Mouse (Mus musculus) stomach, postnatal 0 days (tissue): Measurements from ENCODE around the gene Mpped1. TPM values are rescaled to one million over a fixed set of nuclear protein-coding genes. Genes with fewer than 3 reads are reported as not detected.

ENCODE experiments used
- ATAC-seq: fragments of 200-750 bp; cut with Nextera tagmentation; 2 replicates; pipeline ENCODE4 v1.8.0; 2017; ENCODE audit not compliant: low FRiP score, low TSS enrichment
- DNase-seq: peaks from one replicate; pipeline ENCODE4 v3.0.0-alpha.2; 2016; ENCODE audit warnings: low spot score
- H3K27ac ChIP-seq: fragments of 300-500 bp; sonication (generic); replicated peaks from 2 replicates; pipeline ENCODE4 v1.5.1; 2014; ENCODE audit warnings: mild to moderate bottlenecking, control low read depth
- H3K27me3 ChIP-seq: fragments of 300-500 bp; sonication (generic); 2 replicates; pipeline ENCODE4 v1.6.1; 2014; ENCODE audit warnings: low read length; ENCODE audit not compliant: control insufficient read depth, insufficient read depth
- H3K36me3 ChIP-seq: fragments of 300-500 bp; sonication (generic); 2 replicates; pipeline ENCODE4 v1.6.1; 2014; ENCODE audit warnings: low read length, mixed read lengths; ENCODE audit not compliant: control insufficient read depth, insufficient read depth
- H3K4me1 ChIP-seq: fragments of 300-500 bp; sonication (generic); replicated peaks from 2 replicates; pipeline ENCODE4 v1.6.1; 2014; ENCODE audit warnings: antibody characterized with exemption; ENCODE audit not compliant: control insufficient read depth, insufficient read depth
- H3K4me2 ChIP-seq: fragments of 300-500 bp; sonication (generic); replicated peaks from 2 replicates; pipeline ENCODE4 v1.6.1; 2014; ENCODE audit warnings: low read depth, mild to moderate bottlenecking, control low read depth, moderate library complexity
- H3K4me3 ChIP-seq: fragments of 300-500 bp; sonication (generic); 2 replicates; pipeline ENCODE4 v1.5.1; 2014; ENCODE audit warnings: low read depth, low read length, control low read depth
- H3K9ac ChIP-seq: fragments of 300-500 bp; sonication (generic); 2 replicates; pipeline ENCODE4 v1.6.1; 2014; ENCODE audit warnings: mild to moderate bottlenecking, low read length, control low read depth, mixed read lengths
- H3K9me3 ChIP-seq: fragments of 300-500 bp; sonication (generic); 2 replicates; pipeline ENCODE4 v1.6.1; 2016; ENCODE audit warnings: low read length; ENCODE audit not compliant: control insufficient read depth
- CTCF ChIP-seq: IDR thresholded peaks from 2 replicates; pipeline ENCODE4 v1.5.1; 2016; ENCODE audit warnings: antibody characterized with exemption, low read depth, mild to moderate bottlenecking, moderate library complexity
- EP300 ChIP-seq: optimal IDR thresholded peaks from 2 replicates; pipeline ENCODE3; 2016; ENCODE audit warnings: antibody characterized with exemption
- WGBS: fragments of 180-500 bp; shearing (Covaris S2); extraction: QIAGEN DNeasy Blood & Tissue Kit; methylation state at CpG from one replicate; pipeline ENCODE4 v1.1.7; 2014; 5-methylcytosine and 5-hydroxymethylcytosine counted together
- polyA plus RNA-seq: library from polyadenylated mRNA; unstranded; fragments of >200 nt; fragmentation: Nextera tagmentation; extraction: Ambion mirVana; gene quantifications from 2 replicates; pipeline ENCODE4 v1.2.1, GENCODE M21; 2015

Mpped1 gene
- polyA plus RNA-seq, result 0.08 and 0.10 TPM in 2 replicates

GRCm38 (mm10) chr15:83779387-83779786 is at the start of gene Mpped1:
TSS of gene Mpped1 (plus strand) at chr15:83779467.
- DNase-seq (no peak), ATAC-seq (peak; percentile 49; the same call in 1 of the 2 replicates)
- Histone ChIP-seq H3K9ac (peak within 1 kb of the TSS; percentile 23; the same call in 1 of the 2 replicates), H3K36me3 (no peaks in the 10 kb centered on the region), H3K4me2 (peak within 1 kb of the TSS; percentile 57), H3K4me3 (peak within 1 kb of the TSS; percentile 39), H3K27me3 (peaks cover 7% of the 10 kb centered on the region; the same call in 1 of the 2 replicates), H3K9me3 (no peaks in the 10 kb centered on the region), H3K27ac (no peak within 1 kb of the TSS), H3K4me1 (no peaks in the 10 kb centered on the region)
- TF ChIP-seq EP300 (no peak), CTCF (no peak)
- WGBS, result 4% methylated on average over 25 of the region's 37 CpGs

GRCm38 (mm10) chr15:83740676-83741422 is 38.4 kb upstream of the Mpped1 start:
- WGBS, result 21% methylated on average over 21 of the region's 21 CpGs
- no peaks in the 10 kb centered on the region for H3K9me3 ChIP-seq
- DNase-seq (no peak), ATAC-seq (no peak)
- peak overlapping the region; percentile 6; the same call in 1 of the 2 replicates for H3K4me2 ChIP-seq
- no peak for TF ChIP-seq EP300
- no peaks in the 10 kb centered on the region for H3K4me1 ChIP-seq
- H3K4me3 ChIP-seq, result no peak overlapping the region
- no peak overlapping the region for H3K27ac ChIP-seq
- H3K36me3 ChIP-seq, result no peaks in the 10 kb centered on the region
- H3K9ac ChIP-seq, result no peak overlapping the region
- H3K27me3 ChIP-seq, result no peaks in the 10 kb centered on the region

DNA sequence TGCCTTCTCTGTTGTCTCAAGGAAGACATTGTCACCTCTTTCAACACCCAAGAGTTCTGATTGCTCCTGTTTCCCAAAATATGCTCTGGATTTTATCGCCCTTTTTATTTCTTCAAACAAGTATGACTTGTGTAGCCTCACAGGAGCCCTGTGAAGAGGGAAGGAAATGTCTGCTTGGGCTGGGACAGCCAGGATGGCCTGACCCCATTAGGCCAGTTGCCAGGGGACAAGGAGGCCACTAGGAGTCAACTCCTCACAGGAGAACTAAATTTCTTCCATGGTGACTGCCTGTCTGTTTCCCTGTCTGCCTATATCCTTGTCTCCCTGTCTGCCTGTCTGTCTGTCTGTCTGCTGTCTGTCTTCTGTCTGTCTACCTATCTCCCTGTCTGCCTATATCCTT is 37.2 kb upstream of the Mpped1 start:
- Histone ChIP-seq H3K4me2 (no peak overlapping the region), H3K36me3 (no peaks in the 10 kb centered on the region), H3K27ac (no peak overlapping the region), H3K4me3 (no peak overlapping the region), H3K9ac (no peak overlapping the region), H3K27me3 (no peaks in the 10 kb centered on the region), H3K9me3 (no peaks in the 10 kb centered on the region), H3K4me1 (no peaks in the 10 kb centered on the region)
- TF ChIP-seq EP300, result no peak
- TF ChIP-seq CTCF, result no peak
- 76% methylated on average over 1 of the region's 1 CpGs for WGBS
- ATAC-seq (no peak), DNase-seq (no peak)

DNA sequence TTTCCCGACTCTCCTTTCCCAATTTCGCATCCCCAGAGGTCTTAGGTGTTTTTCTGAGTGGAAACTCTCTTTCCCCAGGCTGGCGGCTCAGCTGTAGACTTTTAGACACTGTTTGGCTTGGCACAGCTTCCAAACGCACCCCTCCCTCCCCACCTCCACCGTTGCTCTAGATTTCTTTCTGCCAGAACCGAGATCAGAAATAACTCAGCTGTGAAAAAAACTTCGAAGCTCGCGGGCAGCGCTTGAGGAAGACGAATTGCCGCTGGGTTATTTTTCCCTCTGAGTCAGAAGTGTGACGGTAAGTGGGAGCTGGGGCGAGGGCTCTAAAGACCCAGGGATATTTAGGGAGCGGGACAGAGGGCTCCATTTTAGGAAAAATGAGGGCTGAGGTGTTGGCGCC is 33.0 kb upstream of the Mpped1 start:
- TF ChIP-seq EP300 (no peak), CTCF (no peak)
- no peak for ATAC-seq
- 42% methylated on average over 16 of the region's 16 CpGs for WGBS
- Histone ChIP-seq H3K4me2 (no peak overlapping the region), H3K9me3 (no peaks in the 10 kb centered on the region), H3K27ac (no peak overlapping the region), H3K36me3 (no peaks in the 10 kb centered on the region), H3K4me1 (no peaks in the 10 kb centered on the region), H3K27me3 (no peaks in the 10 kb centered on the region), H3K9ac (no peak overlapping the region), H3K4me3 (no peak overlapping the region)
- no peak for DNase-seq

- Histone ChIP-seq H3K9ac (no peak overlapping the region), H3K27ac (no peak overlapping the region), H3K4me2 (no peak overlapping the region), H3K9me3 (no peaks in the 10 kb centered on the region), H3K4me3 (no peak overlapping the region), H3K27me3 (no peaks in the 10 kb centered on the region), H3K4me1 (no peaks in the 10 kb centered on the region), H3K36me3 (no peaks in the 10 kb centered on the region)
- ATAC-seq (no peak), DNase-seq (no peak)
- TF ChIP-seq CTCF, result no peak
- TF ChIP-seq EP300, result no peak
- WGBS, result 79% methylated on average over 6 of the region's 6 CpGs
These were observed 30.3 kb upstream of the Mpped1 start for GRCm38 (mm10) chr15:83748986-83749385.

DNA sequence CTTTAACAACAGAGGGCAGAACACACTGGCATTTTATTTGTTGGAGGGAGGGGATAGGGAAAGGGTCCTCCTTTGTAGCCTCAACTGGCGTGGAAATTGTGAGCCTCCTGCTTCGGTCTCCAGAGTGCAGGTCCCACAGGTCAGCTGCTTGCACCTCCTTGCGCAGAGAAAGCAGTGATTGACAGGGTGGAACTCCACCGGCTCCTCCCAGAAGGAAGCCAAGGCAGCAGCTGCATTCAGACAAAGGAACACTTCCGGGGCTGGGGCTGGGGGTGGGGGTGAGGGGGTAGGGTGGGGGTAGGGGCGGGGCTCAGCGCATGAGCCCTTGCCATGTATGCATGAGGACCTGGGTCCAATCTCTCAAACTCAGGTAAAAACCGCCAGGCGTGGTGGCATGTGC is 29.8 kb upstream of the Mpped1 start:
- 60% methylated on average over 9 of the region's 9 CpGs for WGBS
- TF ChIP-seq CTCF (no peak), EP300 (no peak)

More for the DNA sequence above, 29.8 kb upstream of the Mpped1 start:
- H3K27ac ChIP-seq, result no peak overlapping the region
- DNase-seq (no peak), ATAC-seq (no peak)
- H3K4me3 ChIP-seq, result no peak overlapping the region
- H3K9me3 ChIP-seq, result no peaks in the 10 kb centered on the region
- no peaks in the 10 kb centered on the region for H3K4me1 ChIP-seq
- no peak overlapping the region for H3K4me2 ChIP-seq
- no peaks in the 10 kb centered on the region for H3K36me3 ChIP-seq
- H3K9ac ChIP-seq, result no peak overlapping the region
- H3K27me3 ChIP-seq, result no peaks in the 10 kb centered on the region
